Mouse (Mus musculus): Measurements from ENCODE around the gene Lrtm2. TPM values are rescaled to one million over a fixed set of nuclear protein-coding genes. Genes with fewer than 3 reads are reported as not detected.

Gene Lrtm2
- 0.05 TPM in 1 of 2 replicates, not detected in the other for polyA plus RNA-seq (2014; fragmentation: Nextera tagmentation; extraction: Ambion mirVana)

DNA sequence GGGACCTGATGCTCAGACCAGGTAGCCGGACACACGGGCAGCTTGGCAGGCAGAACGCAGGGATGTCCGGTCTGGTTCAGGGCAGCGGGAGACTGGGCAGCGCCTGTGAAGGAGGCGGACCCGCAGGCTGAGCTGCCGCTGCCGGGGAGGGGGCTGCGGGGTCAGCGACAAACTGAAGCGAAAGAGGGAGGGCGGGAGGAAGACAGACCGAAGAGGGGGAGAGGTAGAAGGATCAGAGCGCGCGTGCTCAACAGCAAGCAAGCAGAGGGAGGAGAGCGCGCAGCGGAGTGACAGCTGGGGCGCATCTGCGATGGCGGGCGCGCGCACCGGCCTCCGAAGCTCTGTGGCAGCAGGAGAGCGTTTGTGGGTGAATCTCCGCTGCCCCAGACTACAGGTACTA, at the start of gene Lrtm2:
TSS of gene Lrtm2 (minus strand) at position 261 of the 400 bp plus-strand sequence.
- H3K9me3 ChIP-seq (ENCODE audit: control insufficient read depth, low read length): no peaks in the 10 kb centered on the region
- H3K4me2 ChIP-seq (ENCODE audit: low read length): peak within 1 kb of the TSS; percentile 63
- H3K4me3 ChIP-seq (ENCODE audit: control insufficient read depth in 1 of 2, insufficient read depth in 1 of 2, low read depth in 1 of 2, low read length in 2 of 2): peak within 1 kb of the TSS; percentile 32 to 33
- no peak within 1 kb of the TSS for H3K9ac ChIP-seq (ENCODE audit: low read length)
- no peak for ATAC-seq (ENCODE audit: insufficient number of reproducible peaks, insufficient read depth, low FRiP score, low read depth)
- H3K36me3 ChIP-seq (ENCODE audit: control insufficient read depth, insufficient read depth, low read length): no peaks in the 10 kb centered on the region
- peaks cover 68% of the 10 kb centered on the region for H3K27me3 ChIP-seq (ENCODE audit: control insufficient read depth, insufficient read depth, low read length)
- H3K27ac ChIP-seq (replicated peaks in 1 of 2; ENCODE audit: control insufficient read depth in 1 of 2, insufficient read depth in 1 of 2, low read depth in 2 of 2, low read length in 2 of 2): no peak within 1 kb of the TSS
- peaks cover 7 to 17% of the 10 kb centered on the region in 2 experiments; a peak in 3 of 4 replicates for H3K4me1 ChIP-seq (ENCODE audit: control insufficient read depth in 2 of 2, insufficient read depth in 2 of 2, low read length in 2 of 2)
- 2% methylated on average over 24 of the region's 31 CpGs for WGBS

DNA sequence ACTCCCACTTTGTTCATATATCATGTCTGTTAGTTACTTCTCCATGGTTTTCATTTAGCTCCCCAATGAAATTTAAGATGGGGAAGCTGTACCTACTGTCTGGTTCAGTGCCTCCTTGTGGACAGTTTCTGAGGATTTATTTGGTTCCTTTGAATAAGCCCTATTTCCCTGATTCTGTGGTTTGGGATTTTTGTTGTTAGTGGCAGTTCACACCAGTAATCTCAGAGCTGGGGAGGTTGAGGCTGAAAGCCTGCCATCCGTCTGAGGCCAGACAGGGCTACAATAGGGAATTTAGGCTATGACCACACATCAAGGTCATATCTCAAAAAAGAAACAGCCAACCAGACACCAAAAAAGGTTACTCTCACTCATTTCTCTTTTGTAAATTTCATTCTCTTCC, 48.1 kb upstream of the Lrtm2 start:
- Histone ChIP-seq H3K4me3 (ENCODE audit: control insufficient read depth in 1 of 2, insufficient read depth in 1 of 2, low read depth in 1 of 2, low read length in 2 of 2) (no peak overlapping the region), H3K9ac (ENCODE audit: low read length) (no peak overlapping the region), H3K4me1 (ENCODE audit: control insufficient read depth in 2 of 2, insufficient read depth in 2 of 2, low read length in 2 of 2) (peaks cover 3 to 24% of the 10 kb centered on the region in 2 experiments; a peak in 3 of 4 replicates), H3K4me2 (ENCODE audit: low read length) (no peak overlapping the region), H3K27me3 (ENCODE audit: control insufficient read depth, insufficient read depth, low read length) (no peaks in the 10 kb centered on the region), H3K36me3 (ENCODE audit: control insufficient read depth, insufficient read depth, low read length) (no peaks in the 10 kb centered on the region), H3K27ac (replicated peaks in 1 of 2; ENCODE audit: control insufficient read depth in 1 of 2, insufficient read depth in 1 of 2, low read depth in 2 of 2, low read length in 2 of 2) (no peak overlapping the region), H3K9me3 (ENCODE audit: control insufficient read depth, low read length) (no peaks in the 10 kb centered on the region)
- 52% methylated on average over 1 of the region's 1 CpGs for WGBS
- no peak for ATAC-seq (ENCODE audit: insufficient number of reproducible peaks, insufficient read depth, low FRiP score, low read depth)

DNA sequence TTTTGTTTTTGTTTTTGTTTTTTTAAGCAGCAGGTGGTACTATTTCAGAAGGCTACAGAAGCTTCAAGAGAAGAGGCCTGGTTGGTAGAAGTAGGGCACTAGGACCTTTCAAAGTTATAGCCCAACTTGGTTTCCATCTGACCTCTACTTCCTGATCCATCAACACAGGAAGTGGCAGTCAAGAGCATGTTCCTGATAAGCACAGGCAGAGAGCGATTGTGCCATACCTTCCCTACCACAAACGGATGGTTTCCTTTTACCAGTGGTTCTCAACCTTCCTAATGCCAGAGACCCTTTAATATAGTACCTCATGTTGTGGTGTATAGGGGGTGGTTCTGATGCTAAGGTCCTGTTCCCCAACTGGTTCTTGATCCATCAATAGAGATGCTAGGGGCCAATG, 47.0 kb upstream of the Lrtm2 start:
- Histone ChIP-seq H3K9ac (ENCODE audit: low read length) (no peak overlapping the region), H3K27ac (replicated peaks in 1 of 2; ENCODE audit: control insufficient read depth in 1 of 2, insufficient read depth in 1 of 2, low read depth in 2 of 2, low read length in 2 of 2) (peak overlapping the region; percentile 2 to 34; a peak in 1 of 4 replicates), H3K36me3 (ENCODE audit: control insufficient read depth, insufficient read depth, low read length) (no peaks in the 10 kb centered on the region), H3K9me3 (ENCODE audit: control insufficient read depth, low read length) (no peaks in the 10 kb centered on the region), H3K27me3 (ENCODE audit: control insufficient read depth, insufficient read depth, low read length) (no peaks in the 10 kb centered on the region), H3K4me1 (ENCODE audit: control insufficient read depth in 2 of 2, insufficient read depth in 2 of 2, low read length in 2 of 2) (peaks cover 3 to 24% of the 10 kb centered on the region in 2 experiments; a peak in 3 of 4 replicates), H3K4me2 (ENCODE audit: low read length) (no peak overlapping the region), H3K4me3 (ENCODE audit: control insufficient read depth in 1 of 2, insufficient read depth in 1 of 2, low read depth in 1 of 2, low read length in 2 of 2) (no peak overlapping the region)
- ATAC-seq (ENCODE audit: insufficient number of reproducible peaks, insufficient read depth, low FRiP score, low read depth): no peak
- 0% methylated on average over 2 of the region's 2 CpGs for WGBS

DNA sequence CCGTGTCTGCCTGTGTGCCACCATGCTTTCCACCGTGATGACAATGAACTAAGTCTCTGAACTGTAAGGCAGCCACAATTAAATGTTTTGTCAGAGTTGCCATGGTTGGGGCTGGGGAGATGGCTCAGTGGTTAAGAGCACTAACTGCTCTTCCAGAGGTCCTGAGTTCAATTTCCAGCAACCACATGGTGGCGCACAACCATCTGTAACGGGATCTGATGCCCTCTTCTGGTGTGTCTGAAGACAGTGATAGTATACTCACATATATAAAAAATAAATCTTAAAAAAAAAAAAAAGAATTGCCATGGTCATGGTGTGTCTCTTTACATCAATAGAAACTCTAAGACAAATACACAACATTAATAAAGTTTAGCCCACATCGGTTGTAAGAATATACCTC, 44.5 kb upstream of the Lrtm2 start:
- ATAC-seq (ENCODE audit: insufficient number of reproducible peaks, insufficient read depth, low FRiP score, low read depth): no peak
- Histone ChIP-seq H3K4me2 (ENCODE audit: low read length) (no peak overlapping the region), H3K4me1 (ENCODE audit: control insufficient read depth in 2 of 2, insufficient read depth in 2 of 2, low read length in 2 of 2) (peaks cover 3 to 28% of the 10 kb centered on the region in 2 experiments; a peak in 3 of 4 replicates), H3K4me3 (ENCODE audit: control insufficient read depth in 1 of 2, insufficient read depth in 1 of 2, low read depth in 1 of 2, low read length in 2 of 2) (no peak overlapping the region), H3K36me3 (ENCODE audit: control insufficient read depth, insufficient read depth, low read length) (peaks cover 2% of the 10 kb centered on the region; the same call in 1 of the 2 replicates), H3K9me3 (ENCODE audit: control insufficient read depth, low read length) (no peaks in the 10 kb centered on the region), H3K9ac (ENCODE audit: low read length) (no peak overlapping the region), H3K27me3 (ENCODE audit: control insufficient read depth, insufficient read depth, low read length) (no peaks in the 10 kb centered on the region), H3K27ac (replicated peaks in 1 of 2; ENCODE audit: control insufficient read depth in 1 of 2, insufficient read depth in 1 of 2, low read depth in 2 of 2, low read length in 2 of 2) (no peak overlapping the region)
- 72% methylated on average over 5 of the region's 5 CpGs for WGBS

- Histone ChIP-seq H3K4me3 (ENCODE audit: control insufficient read depth in 1 of 2, insufficient read depth in 1 of 2, low read depth in 1 of 2, low read length in 2 of 2) (no peak overlapping the region), H3K4me1 (ENCODE audit: control insufficient read depth in 2 of 2, insufficient read depth in 2 of 2, low read length in 2 of 2) (peaks cover 3 to 23% of the 10 kb centered on the region in 2 experiments; a peak in 3 of 4 replicates), H3K36me3 (ENCODE audit: control insufficient read depth, insufficient read depth, low read length) (peaks cover 20% of the 10 kb centered on the region), H3K9ac (ENCODE audit: low read length) (no peak overlapping the region), H3K4me2 (ENCODE audit: low read length) (no peak overlapping the region), H3K27me3 (ENCODE audit: control insufficient read depth, insufficient read depth, low read length) (no peaks in the 10 kb centered on the region), H3K27ac (replicated peaks in 1 of 2; ENCODE audit: control insufficient read depth in 1 of 2, insufficient read depth in 1 of 2, low read depth in 2 of 2, low read length in 2 of 2) (no peak overlapping the region), H3K9me3 (ENCODE audit: control insufficient read depth, low read length) (no peaks in the 10 kb centered on the region)
- ATAC-seq (ENCODE audit: insufficient number of reproducible peaks, insufficient read depth, low FRiP score, low read depth): no peak
Observed at GRCm38 (mm10) chr6:119373000-119373705, 42.6 kb upstream of the Lrtm2 start.

DNA sequence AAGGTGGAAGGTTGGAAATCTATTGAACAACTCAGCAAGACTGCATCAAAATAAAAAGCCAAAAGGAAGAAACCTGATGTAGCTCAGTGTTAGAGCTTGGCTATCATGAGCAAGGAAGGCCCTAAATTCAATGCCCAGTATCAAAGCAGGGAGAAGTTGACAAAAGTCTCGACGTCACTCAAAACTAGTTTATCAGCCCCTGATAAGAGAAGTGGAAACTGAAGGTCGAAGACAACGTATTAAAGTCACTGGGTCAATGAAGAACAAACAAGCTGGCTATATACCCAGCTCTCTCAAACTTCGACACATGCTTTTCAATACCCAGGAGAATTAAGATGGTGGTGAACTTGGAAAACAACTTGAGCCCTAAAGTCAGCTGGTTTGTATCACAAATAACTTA, 41.7 kb upstream of the Lrtm2 start:
- WGBS: 18% methylated on average over 5 of the region's 5 CpGs
- Histone ChIP-seq H3K27me3 (ENCODE audit: control insufficient read depth, insufficient read depth, low read length) (no peaks in the 10 kb centered on the region), H3K4me1 (ENCODE audit: control insufficient read depth in 2 of 2, insufficient read depth in 2 of 2, low read length in 2 of 2) (peaks cover 0 to 14% of the 10 kb centered on the region in 2 experiments; a peak in 3 of 4 replicates), H3K36me3 (ENCODE audit: control insufficient read depth, insufficient read depth, low read length) (peaks cover 24% of the 10 kb centered on the region), H3K27ac (replicated peaks in 1 of 2; ENCODE audit: control insufficient read depth in 1 of 2, insufficient read depth in 1 of 2, low read depth in 2 of 2, low read length in 2 of 2) (no peak overlapping the region), H3K9ac (ENCODE audit: low read length) (no peak overlapping the region), H3K4me2 (ENCODE audit: low read length) (no peak overlapping the region), H3K9me3 (ENCODE audit: control insufficient read depth, low read length) (no peaks in the 10 kb centered on the region), H3K4me3 (ENCODE audit: control insufficient read depth in 1 of 2, insufficient read depth in 1 of 2, low read depth in 1 of 2, low read length in 2 of 2) (no peak overlapping the region)
- no peak for ATAC-seq (ENCODE audit: insufficient number of reproducible peaks, insufficient read depth, low FRiP score, low read depth)

GRCm38 (mm10) chr6:119371624-119372023, 41.1 kb upstream of the Lrtm2 start:
- Histone ChIP-seq H3K4me1 (ENCODE audit: control insufficient read depth in 2 of 2, insufficient read depth in 2 of 2, low read length in 2 of 2) (peaks cover 0 to 9% of the 10 kb centered on the region in 2 experiments; a peak in 3 of 4 replicates), H3K27ac (replicated peaks in 1 of 2; ENCODE audit: control insufficient read depth in 1 of 2, insufficient read depth in 1 of 2, low read depth in 2 of 2, low read length in 2 of 2) (no peak overlapping the region), H3K36me3 (ENCODE audit: control insufficient read depth, insufficient read depth, low read length) (peaks cover 24% of the 10 kb centered on the region), H3K4me3 (ENCODE audit: control insufficient read depth in 1 of 2, insufficient read depth in 1 of 2, low read depth in 1 of 2, low read length in 2 of 2) (no peak overlapping the region), H3K9ac (ENCODE audit: low read length) (no peak overlapping the region), H3K27me3 (ENCODE audit: control insufficient read depth, insufficient read depth, low read length) (no peaks in the 10 kb centered on the region), H3K4me2 (ENCODE audit: low read length) (no peak overlapping the region), H3K9me3 (ENCODE audit: control insufficient read depth, low read length) (no peaks in the 10 kb centered on the region)
- ATAC-seq (ENCODE audit: insufficient number of reproducible peaks, insufficient read depth, low FRiP score, low read depth): no peak

Measured in heart, embryonic 14.5 days (tissue).